Mouse (Mus musculus): ENCODE measurements around the gene Fcor. TPM values are rescaled to one million over a fixed set of nuclear protein-coding genes. Genes with fewer than 3 reads are reported as not detected.
A peak's percentile ranks its signal among the peaks of the same experiment; 100 is the strongest.

Fcor gene
- polyA plus RNA-seq, 1 experiment from 2014 or later: 11.5 TPM

DNA sequence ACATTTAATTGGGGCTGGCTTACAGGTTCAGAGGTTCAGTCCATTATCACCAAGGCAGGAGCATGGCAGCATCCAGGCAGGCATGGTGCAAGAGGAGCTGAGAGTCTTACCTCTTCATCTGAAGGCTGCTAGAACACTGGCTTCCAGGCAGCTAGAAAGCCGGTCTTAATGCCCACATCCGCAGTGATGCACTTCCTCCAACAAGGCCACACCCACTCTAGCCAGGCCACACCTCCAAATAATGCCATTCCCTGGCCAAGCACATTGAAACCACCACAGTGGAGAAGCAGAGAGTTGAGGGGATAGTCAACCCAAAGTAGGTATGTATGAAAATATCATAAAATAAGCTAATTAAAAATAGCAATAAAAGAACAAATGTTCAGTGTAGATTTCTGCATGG, 1.8 kb downstream of the Fcor start:
- Histone ChIP-seq H3K36me3 (no peaks in the 10 kb centered on the region), H3K27ac (no peak overlapping the region), H3K4me1 (no peaks in the 10 kb centered on the region), H3K4me2 (replicated peaks) (no peak overlapping the region), H3K9ac (no peak overlapping the region), H3K4me3 (no peak overlapping the region), H3K9me3 (no peaks in the 10 kb centered on the region), H3K27me3 (no peaks in the 10 kb centered on the region)
- ATAC-seq (ENCODE audit: insufficient number of reproducible peaks, insufficient read depth, low FRiP score, low TSS enrichment): no peak
- WGBS: 75% methylated on average over 2 of the region's 2 CpGs

DNA sequence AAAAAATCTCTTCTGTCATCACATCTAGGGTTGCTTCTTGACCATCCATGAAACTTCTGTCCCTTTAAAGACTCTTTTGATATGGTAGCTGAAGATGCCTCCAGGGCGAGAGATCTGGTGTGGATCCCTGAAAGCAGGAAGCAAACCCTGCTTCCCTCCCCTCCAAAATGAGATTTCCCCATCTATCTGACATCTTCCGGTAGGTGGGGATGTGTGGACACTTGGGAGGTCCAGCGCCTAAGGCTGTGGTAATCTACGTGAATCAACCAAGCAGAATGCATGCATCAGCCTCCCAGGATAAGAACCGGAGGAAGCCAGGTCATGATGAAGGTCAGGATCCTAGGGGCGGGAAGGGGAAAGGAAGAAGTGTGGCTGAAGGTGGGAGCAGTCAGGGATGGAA, 6.7 kb downstream of the Fcor start, which contains the start of gene Mcemp1:
TSS of gene Mcemp1 (plus strand) at position 248 of the 400 bp plus-strand sequence.
- ATAC-seq (ENCODE audit: insufficient number of reproducible peaks, insufficient read depth, low FRiP score, low TSS enrichment): no peak
- Histone ChIP-seq H3K4me3 (no peak within 1 kb of the TSS), H3K9me3 (no peaks in the 10 kb centered on the region), H3K4me1 (no peaks in the 10 kb centered on the region), H3K4me2 (replicated peaks) (no peak within 1 kb of the TSS), H3K27me3 (no peaks in the 10 kb centered on the region), H3K27ac (no peak within 1 kb of the TSS), H3K36me3 (no peaks in the 10 kb centered on the region), H3K9ac (no peak within 1 kb of the TSS)
- WGBS: 63% methylated on average over 6 of the region's 6 CpGs

- Histone ChIP-seq H3K4me1 (no peaks in the 10 kb centered on the region), H3K4me2 (replicated peaks) (no peak overlapping the region), H3K4me3 (no peak overlapping the region), H3K27me3 (no peaks in the 10 kb centered on the region), H3K27ac (no peak overlapping the region), H3K9me3 (no peaks in the 10 kb centered on the region), H3K36me3 (no peaks in the 10 kb centered on the region), H3K9ac (no peak overlapping the region)
- 59% methylated on average over 5 of the region's 5 CpGs for WGBS
- ATAC-seq (ENCODE audit: insufficient number of reproducible peaks, insufficient read depth, low FRiP score, low TSS enrichment): no peak
Measured at GRCm38 (mm10) chr8:3664405-3664804, 7.8 kb downstream of the Fcor start.

- H3K4me1 ChIP-seq: peaks cover 8% of the 10 kb centered on the region
- H3K27me3 ChIP-seq: no peaks in the 10 kb centered on the region
- no peaks in the 10 kb centered on the region for H3K36me3 ChIP-seq
- 79% methylated on average over 8 of the region's 8 CpGs for WGBS
- no peak for ATAC-seq (ENCODE audit: insufficient number of reproducible peaks, insufficient read depth, low FRiP score, low TSS enrichment)
- no peak overlapping the region for H3K9ac ChIP-seq
- H3K4me3 ChIP-seq: no peak overlapping the region
- no peak overlapping the region for H3K27ac ChIP-seq
- H3K9me3 ChIP-seq: no peaks in the 10 kb centered on the region
- H3K4me2 ChIP-seq (replicated peaks): no peak overlapping the region
Measured at GRCm38 (mm10) chr8:3660889-3661288, 11.3 kb downstream of the Fcor start.

GRCm38 (mm10) chr8:3656725-3657381, 15.3 kb downstream of the Fcor start:
- Histone ChIP-seq H3K27ac (no peak overlapping the region), H3K36me3 (no peaks in the 10 kb centered on the region), H3K27me3 (no peaks in the 10 kb centered on the region), H3K4me2 (replicated peaks) (peak overlapping the region; percentile 17; the same call in 1 of the 2 replicates), H3K4me1 (peaks cover 8% of the 10 kb centered on the region), H3K4me3 (no peak overlapping the region), H3K9me3 (no peaks in the 10 kb centered on the region), H3K9ac (0 out of 2 replicates have a peak overlapping the region, but pooled peaks have one; percentile 19)
- ATAC-seq (ENCODE audit: insufficient number of reproducible peaks, insufficient read depth, low FRiP score, low TSS enrichment): peak; percentile 38; the same call in 1 of the 2 replicates
- 24% methylated on average over 7 of the region's 7 CpGs for WGBS

DNA sequence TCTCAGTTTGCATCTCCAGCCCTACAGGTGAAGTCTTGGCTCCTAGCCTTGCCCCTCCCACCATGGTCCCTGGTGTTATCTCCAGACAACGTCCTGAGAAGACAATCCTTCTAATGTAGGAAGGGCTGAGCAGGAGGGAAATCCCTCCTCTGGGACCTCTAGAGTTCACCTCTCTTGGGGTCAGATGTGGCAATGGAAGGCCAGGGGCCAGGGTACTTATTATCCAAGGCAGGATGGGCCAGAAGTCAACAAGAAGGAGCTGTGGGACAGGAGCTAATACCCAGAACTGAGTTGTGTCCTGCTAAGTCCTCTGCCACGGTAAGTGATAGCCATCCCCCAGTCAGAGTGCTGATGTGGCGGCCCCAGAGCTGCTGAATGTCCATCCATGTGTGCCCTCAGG, 16.6 kb downstream of the Fcor start, which contains the start of gene Retn:
TSS of gene Retn (plus strand) at position 245 of the 400 bp plus-strand sequence.
- no peak within 1 kb of the TSS for H3K4me2 ChIP-seq (replicated peaks)
- peaks cover 8% of the 10 kb centered on the region for H3K4me1 ChIP-seq
- no peak within 1 kb of the TSS for H3K4me3 ChIP-seq
- no peaks in the 10 kb centered on the region for H3K27me3 ChIP-seq
- no peaks in the 10 kb centered on the region for H3K36me3 ChIP-seq
- 71% methylated on average over 3 of the region's 3 CpGs for WGBS
- H3K27ac ChIP-seq: no peak within 1 kb of the TSS
- no peak within 1 kb of the TSS for H3K9ac ChIP-seq
- H3K9me3 ChIP-seq: no peaks in the 10 kb centered on the region
- ATAC-seq (ENCODE audit: insufficient number of reproducible peaks, insufficient read depth, low FRiP score, low TSS enrichment): no peak

- ATAC-seq (ENCODE audit: insufficient number of reproducible peaks, insufficient read depth, low FRiP score, low TSS enrichment): no peak
- H3K4me1 ChIP-seq: peaks cover 8% of the 10 kb centered on the region
- WGBS: 76% methylated on average over 11 of the region's 11 CpGs
Measured at GRCm38 (mm10) chr8:3654726-3655508, 17.2 kb downstream of the Fcor start.

DNA sequence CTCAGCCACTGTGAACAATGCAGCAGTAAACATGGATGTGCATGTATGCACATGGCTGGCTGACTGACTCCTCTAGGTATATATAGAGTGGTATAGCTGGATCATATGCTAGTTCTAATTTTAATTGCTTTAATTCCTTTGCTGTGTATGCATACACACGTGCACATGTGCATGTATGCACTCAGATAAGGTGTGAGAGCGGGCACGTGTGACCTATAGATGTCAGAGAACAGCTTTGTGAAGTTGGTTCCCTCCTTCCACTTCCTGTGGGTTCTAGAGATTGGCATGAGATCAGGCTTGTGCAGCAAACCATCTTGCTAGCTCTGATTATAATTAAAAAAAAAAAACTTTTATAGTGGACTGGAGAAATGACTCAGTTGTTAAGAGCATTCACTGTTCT, 19.3 kb downstream of the Fcor start:
- no peak overlapping the region for H3K4me3 ChIP-seq
- no peak overlapping the region for H3K9ac ChIP-seq
- H3K27me3 ChIP-seq: no peaks in the 10 kb centered on the region
- no peak overlapping the region for H3K27ac ChIP-seq
- no peak overlapping the region for H3K4me2 ChIP-seq (replicated peaks)
- no peaks in the 10 kb centered on the region for H3K9me3 ChIP-seq
- peaks cover 8% of the 10 kb centered on the region for H3K4me1 ChIP-seq
- ATAC-seq (ENCODE audit: insufficient number of reproducible peaks, insufficient read depth, low FRiP score, low TSS enrichment): no peak
- 70% methylated on average over 3 of the region's 3 CpGs for WGBS
- H3K36me3 ChIP-seq: no peaks in the 10 kb centered on the region

More at GRCm38 (mm10) chr8:3654726-3655508, 17.2 kb downstream of the Fcor start:
- Histone ChIP-seq H3K27ac (no peak overlapping the region), H3K27me3 (no peaks in the 10 kb centered on the region), H3K36me3 (no peaks in the 10 kb centered on the region), H3K4me3 (no peak overlapping the region), H3K4me2 (replicated peaks) (no peak overlapping the region), H3K9ac (no peak overlapping the region), H3K9me3 (no peaks in the 10 kb centered on the region)

GRCm38 (mm10) chr8:3648990-3649389, 23.2 kb downstream of the Fcor start:
- 37% methylated on average over 1 of the region's 1 CpGs for WGBS
- no peak overlapping the region for H3K4me2 ChIP-seq (replicated peaks)

DNA sequence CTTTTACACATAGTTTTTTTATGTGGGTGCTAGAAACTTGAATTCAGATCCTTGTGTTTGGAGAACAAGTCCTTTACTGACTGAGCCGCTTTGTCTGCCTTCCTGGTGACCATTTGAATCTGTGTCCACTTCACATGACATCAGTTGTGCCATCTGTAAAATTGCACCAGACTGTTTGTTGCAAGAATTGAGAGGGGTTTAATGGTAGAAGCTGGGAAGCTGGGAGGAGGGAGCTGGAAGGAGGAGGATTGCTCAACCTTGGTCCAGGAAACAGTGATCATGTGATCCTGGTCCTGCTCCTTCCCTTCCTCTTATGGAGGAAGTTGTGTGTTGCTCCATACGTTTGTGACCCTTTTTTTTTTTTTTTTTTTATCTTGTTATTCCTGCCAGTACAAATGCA, 23.9 kb downstream of the Fcor start:
- Histone ChIP-seq H3K9me3 (no peaks in the 10 kb centered on the region), H3K9ac (no peak overlapping the region), H3K4me1 (no peaks in the 10 kb centered on the region), H3K27ac (no peak overlapping the region), H3K4me3 (no peak overlapping the region), H3K36me3 (no peaks in the 10 kb centered on the region), H3K4me2 (replicated peaks) (no peak overlapping the region), H3K27me3 (no peaks in the 10 kb centered on the region)
- ATAC-seq (ENCODE audit: insufficient number of reproducible peaks, insufficient read depth, low FRiP score, low TSS enrichment): no peak
- 73% methylated on average over 2 of the region's 2 CpGs for WGBS

More at GRCm38 (mm10) chr8:3648990-3649389, 23.2 kb downstream of the Fcor start:
- H3K4me3 ChIP-seq: no peak overlapping the region
- no peak overlapping the region for H3K27ac ChIP-seq
- no peaks in the 10 kb centered on the region for H3K4me1 ChIP-seq
- no peaks in the 10 kb centered on the region for H3K27me3 ChIP-seq
- no peak overlapping the region for H3K9ac ChIP-seq
- no peak for ATAC-seq (ENCODE audit: insufficient number of reproducible peaks, insufficient read depth, low FRiP score, low TSS enrichment)
- no peaks in the 10 kb centered on the region for H3K9me3 ChIP-seq
- H3K36me3 ChIP-seq: no peaks in the 10 kb centered on the region

DNA sequence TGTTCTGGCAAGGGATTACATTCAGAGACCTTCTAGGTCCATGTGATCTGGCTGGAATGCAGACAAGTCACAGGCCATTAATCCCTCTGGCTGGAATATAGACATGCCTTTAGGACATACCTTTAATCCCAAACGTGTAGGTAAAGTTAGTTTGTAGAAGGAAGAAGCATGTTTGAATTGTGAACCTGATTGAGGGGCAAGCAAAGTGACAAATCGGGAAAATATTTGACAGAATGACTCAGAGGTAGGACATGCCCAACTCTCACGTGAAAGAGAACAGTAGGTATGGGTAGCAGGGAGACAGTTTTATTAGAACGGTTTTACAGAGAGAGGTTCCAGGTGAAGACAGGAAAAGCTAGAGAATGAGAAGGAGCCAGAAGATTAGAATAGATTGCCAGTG, 24.6 kb downstream of the Fcor start:
- no peak overlapping the region for H3K4me2 ChIP-seq (replicated peaks)
- no peaks in the 10 kb centered on the region for H3K9me3 ChIP-seq
- H3K36me3 ChIP-seq: no peaks in the 10 kb centered on the region
- no peaks in the 10 kb centered on the region for H3K4me1 ChIP-seq
- no peaks in the 10 kb centered on the region for H3K27me3 ChIP-seq
- no peak overlapping the region for H3K27ac ChIP-seq
- H3K9ac ChIP-seq: no peak overlapping the region
- no peak for ATAC-seq (ENCODE audit: insufficient number of reproducible peaks, insufficient read depth, low FRiP score, low TSS enrichment)
- 78% methylated on average over 4 of the region's 4 CpGs for WGBS
- H3K4me3 ChIP-seq: no peak overlapping the region
